Mouse (Mus musculus): ENCODE results near the gene Fam104a.

The Fam104a gene

DNA sequence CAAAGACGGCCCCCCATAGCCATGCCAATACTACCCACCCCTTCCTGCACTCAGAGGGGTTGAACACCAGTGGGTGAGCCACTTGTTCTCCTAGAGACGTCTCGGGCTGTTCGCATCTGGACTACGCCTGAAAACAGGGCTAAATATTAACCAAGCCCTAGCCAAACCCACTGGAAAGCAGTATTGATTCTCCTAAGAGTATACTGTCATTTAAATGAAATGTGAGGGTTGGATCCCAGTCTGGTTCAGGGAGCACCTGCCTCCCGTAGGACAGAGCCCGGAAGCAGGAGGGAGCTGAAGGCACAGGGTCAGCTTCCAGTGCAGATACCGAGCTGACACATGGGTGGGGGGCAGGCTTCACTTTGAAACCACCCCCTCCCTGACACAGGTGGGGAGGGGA is 52.1 kb downstream of the Fam104a start:
- in situ Hi-C loops (cut with MboI): no loop called here

DNA sequence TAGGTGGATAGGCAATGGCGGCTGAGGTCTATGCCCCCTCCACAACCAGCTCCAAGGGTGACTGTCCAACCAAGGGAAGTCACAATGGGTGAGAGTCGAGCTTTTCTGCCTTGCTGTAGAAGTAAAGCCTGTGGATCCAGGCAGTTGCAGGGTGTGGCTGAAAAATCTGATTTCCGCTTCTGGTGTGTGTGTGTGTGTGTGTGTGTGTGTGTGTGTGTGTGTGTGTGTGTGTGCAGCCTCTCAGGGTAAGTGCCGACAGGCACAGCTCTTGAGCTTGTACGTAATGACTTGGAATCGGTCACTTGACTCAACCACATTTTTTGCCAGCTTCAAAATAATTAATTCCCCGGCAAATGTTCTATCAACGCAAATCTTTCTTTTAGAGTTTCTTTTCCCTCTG is 52.7 kb downstream of the Fam104a start:
- in situ Hi-C loops (cut with MboI): no loop called here

DNA sequence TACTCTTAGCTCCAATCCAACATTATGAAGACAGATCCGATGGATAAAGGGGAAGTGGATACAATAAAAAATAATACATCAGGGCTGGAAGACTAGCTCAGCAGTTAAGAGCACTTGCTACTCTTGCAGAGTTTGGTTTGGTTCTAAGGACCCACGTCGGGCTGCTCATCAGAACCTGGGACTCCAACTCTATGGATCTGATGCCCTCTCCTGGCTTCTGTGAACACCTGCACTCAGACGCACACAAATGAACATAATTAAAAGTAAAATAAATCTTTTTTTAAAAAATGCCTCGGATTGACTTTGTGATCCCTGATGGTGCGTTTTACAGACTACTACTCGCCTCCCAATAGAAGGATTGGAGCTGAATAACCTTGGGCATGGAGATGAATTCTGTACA is 53.3 kb downstream of the Fam104a start:
- in situ Hi-C loops (cut with MboI): no loop called here

DNA sequence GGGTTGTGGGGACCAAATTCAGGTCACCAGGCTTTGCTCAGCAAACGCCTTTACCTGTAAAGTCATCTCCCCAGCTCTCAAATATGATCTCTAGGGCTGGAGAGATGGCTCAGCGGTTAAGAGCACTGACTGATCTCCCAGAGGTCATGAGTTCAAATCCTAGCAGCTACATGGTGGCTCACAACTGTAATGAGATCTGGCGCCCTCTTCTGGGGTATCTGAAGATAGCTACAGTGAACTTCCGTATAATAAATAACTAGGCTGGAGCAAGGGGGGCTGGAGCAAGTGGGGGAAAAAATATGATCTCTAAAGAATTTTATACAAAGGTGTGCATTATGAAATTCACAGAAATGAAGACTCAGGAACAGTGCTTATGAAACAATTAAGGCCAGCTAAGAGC is 56.2 kb downstream of the Fam104a start:
- in situ Hi-C loops (cut with MboI): no loop called here

DNA sequence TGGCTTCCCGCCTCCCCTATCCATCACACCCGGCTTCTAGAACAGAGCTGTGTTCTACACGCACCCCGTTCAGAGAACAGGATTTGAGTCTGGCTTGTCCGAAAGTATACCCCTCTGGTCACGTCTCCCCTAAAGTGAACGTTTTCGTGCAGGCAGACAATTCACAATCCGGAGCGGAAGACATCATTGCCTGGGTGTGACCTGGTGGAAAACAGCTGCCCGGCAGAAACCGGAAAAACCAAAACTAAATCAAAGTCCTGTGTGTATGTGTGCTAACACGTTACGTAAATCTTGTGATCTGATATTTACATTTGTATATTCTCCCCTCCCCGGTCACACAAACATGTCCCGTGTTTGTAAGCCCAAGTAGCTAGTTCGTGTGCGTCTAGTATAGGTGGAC is 58.5 kb downstream of the Fam104a start:
- in situ Hi-C loops (cut with MboI): no loop called here

GRCm38 (mm10) chr11:113622028-113622427 is 61.9 kb downstream of the Fam104a start:
- in situ Hi-C loops (cut with MboI): loop anchor here (25.0 kb wide), 2 partner anchors 335 to 435 kb away; no protein-coding TSS in a partner anchor

DNA sequence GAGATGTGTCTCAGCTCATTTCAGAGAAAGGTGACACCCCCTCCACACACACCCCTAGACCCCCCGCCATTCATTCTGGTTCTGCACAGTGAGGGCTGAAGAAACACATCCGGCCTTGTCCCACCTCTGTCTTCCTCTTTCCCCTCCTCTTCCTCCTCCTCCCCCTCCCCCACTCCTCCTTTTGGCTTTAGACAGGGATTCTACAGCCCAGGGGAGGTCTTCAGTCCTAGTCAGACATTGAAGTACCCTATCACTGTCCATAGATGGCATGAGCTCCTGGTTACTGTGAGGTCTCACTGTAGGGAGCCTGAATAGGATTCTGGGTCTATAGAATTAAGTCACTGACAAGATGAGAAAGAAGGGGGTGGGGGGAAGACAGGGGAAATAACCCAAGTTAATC is 63.0 kb downstream of the Fam104a start:
- in situ Hi-C loops (cut with MboI): loop anchor here (25.0 kb wide), 2 partner anchors 334 to 434 kb away; no protein-coding TSS in a partner anchor

DNA sequence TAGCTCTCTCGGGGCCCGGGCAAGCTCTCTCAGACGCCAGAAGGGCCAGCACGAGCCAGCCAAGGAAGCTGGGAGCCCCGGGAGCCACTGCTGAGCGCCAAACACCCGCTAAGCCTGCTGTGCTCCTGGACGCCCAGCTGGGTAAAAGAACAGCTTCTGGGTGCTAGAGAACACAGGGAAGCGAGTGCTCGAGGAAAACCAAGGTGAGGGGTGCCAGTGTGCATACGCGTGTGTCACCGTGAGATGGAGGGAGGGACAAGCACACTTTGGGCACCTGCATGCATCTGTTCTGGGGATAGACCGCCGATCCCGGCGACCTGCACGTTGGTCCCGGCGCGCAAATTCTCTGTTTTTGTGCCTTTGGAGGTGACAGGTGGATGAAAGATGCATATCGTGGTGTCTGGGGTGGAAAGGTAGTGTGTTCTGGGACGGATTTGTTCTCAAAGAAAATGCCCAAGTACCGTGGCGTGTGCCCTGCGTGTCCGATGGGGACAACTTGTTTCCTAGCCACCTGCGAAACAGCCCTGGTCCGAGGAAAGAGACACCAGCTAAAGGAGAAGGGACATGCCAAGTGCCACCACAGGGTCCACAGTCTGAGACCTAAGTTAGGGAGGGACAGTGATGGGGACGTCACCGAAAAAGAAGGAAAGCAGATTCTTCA is 64.4 kb downstream of the Fam104a start:
- in situ Hi-C loops (cut with MboI): loop anchor here (25.0 kb wide), 2 partner anchors 332 to 432 kb away; no protein-coding TSS in a partner anchor

GRCm38 (mm10) chr11:113618672-113619419 is 65.1 kb downstream of the Fam104a start, which contains the start of gene Sstr2:
TSS of gene Sstr2 (plus strand) at chr11:113619342.
- in situ Hi-C loops (cut with MboI): loop anchor here (25.0 kb wide), 2 partner anchors 332 to 432 kb away; no protein-coding TSS in a partner anchor

GRCm38 (mm10) chr11:113618303-113618671 is 65.7 kb downstream of the Fam104a start:
- in situ Hi-C loops (cut with MboI): loop anchor here (25.0 kb wide), 2 partner anchors 331 to 431 kb away; no protein-coding TSS in a partner anchor

GRCm38 (mm10) chr11:113617132-113617911 is 66.6 kb downstream of the Fam104a start:
- in situ Hi-C loops (cut with MboI): loop anchor here (25.0 kb wide), 2 partner anchors 330 to 430 kb away; no protein-coding TSS in a partner anchor

GRCm38 (mm10) chr11:113614476-113614875 is 69.5 kb downstream of the Fam104a start:
- in situ Hi-C loops (cut with MboI): loop anchor here (25.0 kb wide), 2 partner anchors 327 to 427 kb away; no protein-coding TSS in a partner anchor

DNA sequence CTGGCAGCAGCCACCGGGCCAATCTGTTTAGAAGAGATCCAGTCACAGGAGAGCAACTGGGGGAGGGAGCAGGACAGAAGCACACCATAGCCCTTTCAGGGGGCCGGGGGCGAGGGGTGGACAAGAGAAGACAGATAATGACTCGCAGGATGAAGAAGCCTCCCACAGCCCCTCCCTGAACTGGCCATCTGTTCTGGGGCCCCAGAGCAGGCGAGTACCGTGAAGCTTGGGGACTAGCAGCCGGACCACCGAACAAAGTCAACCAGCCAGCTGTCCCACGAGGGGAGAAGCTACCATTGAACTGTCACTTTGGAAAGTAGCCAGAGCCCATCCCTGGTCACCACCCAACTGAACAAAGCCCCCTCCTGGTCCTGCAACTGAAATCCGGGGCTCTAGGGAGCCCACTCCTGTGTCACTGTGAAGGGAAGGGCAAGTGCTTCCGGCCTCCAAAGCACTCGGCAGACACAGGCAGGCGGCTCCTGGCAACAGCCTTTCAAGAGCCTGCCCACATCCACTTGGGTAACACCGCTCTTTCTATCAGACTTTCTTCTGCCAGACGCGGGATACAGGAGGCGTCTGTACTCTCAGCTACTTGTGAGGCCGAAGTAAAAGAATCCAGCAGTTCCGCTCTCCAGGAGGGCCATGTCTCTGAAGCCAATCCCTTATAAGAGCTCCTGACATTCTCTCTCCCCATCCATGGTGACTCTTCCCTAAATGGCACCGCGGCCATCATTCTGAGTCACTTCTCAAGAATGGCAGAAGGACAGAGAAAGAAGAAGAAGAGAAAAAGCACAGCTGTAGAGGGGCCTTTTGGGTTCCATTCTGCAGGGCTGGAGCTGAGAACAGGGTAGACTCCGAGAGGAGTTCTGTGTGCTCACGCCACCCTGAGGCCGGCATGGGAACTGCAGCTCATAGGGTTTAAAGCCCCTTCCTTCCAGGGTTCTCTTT is 72.0 kb downstream of the Fam104a start:
- in situ Hi-C loops (cut with MboI): loop anchor here (25.0 kb wide), 2 partner anchors 325 to 425 kb away; no protein-coding TSS in a partner anchor
